Mouse (Mus musculus): ENCODE data around the gene Ddrgk1. TPM values are rescaled to one million over a fixed set of nuclear protein-coding genes. Genes with fewer than 3 reads are reported as not detected.
A peak's percentile ranks its signal among the peaks of the same experiment; 100 is the strongest.
"Not testable (repeated sequence)": the region's sequence is repeated elsewhere in the genome, so short reads cannot be mapped to it uniquely, and the experiment has no call there.

Gene Ddrgk1
- total and polyA plus RNA-seq, 2 experiments from 2014 or later: 40.1 to 77.4 TPM

GRCm38 (mm10) chr2:130655660-130656339 is 8.7 kb downstream of the Ddrgk1 start:
- ATAC-seq (no peak), DNase-seq (no peak)
- H3K36me3 ChIP-seq (ENCODE audit: insufficient read depth): peaks cover 80% of the 10 kb centered on the region
- no peaks in the 10 kb centered on the region for H3K4me1 ChIP-seq (ENCODE audit: insufficient read depth)
- H3K27me3 ChIP-seq (ENCODE audit: insufficient read depth, low read length): no peaks in the 10 kb centered on the region
- H3K4me3 ChIP-seq (ENCODE audit: low read depth, low read length): no peak overlapping the region
- H3K9ac ChIP-seq: no peak overlapping the region
- no peaks in the 10 kb centered on the region for H3K9me3 ChIP-seq (ENCODE audit: low read length)
- H3K4me2 ChIP-seq (ENCODE audit: low read depth): no peak overlapping the region
- 92% methylated on average over 6 of the region's 6 CpGs for WGBS
- no peak for TF ChIP-seq CTCF (IDR thresholded peaks at IDR 0.05; ENCODE audit: low read depth)
- no peak overlapping the region for H3K27ac ChIP-seq (ENCODE audit: low read depth, low read length)

DNA sequence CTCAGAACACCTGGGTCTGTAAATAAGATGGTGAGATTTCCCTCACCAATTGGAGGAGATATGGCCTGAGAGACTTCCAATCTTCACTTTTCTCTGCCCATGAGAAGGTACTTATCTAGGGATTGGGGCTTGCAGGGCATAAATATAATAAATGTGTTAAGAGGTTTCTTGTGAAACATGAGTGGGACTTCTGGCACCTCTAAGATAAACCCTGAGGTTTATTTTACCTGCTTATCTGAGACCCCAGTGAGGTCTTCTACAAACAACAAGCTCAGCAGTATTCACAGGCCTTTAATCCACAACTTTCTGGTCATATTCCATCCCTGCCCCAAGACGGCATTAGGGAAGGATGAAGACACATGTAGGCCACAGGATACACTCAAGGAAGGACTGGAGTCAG is 10.7 kb downstream of the Ddrgk1 start:
- no peak for ATAC-seq
- H3K4me2 ChIP-seq (ENCODE audit: low read depth): no peak overlapping the region
- peaks cover 72% of the 10 kb centered on the region for H3K36me3 ChIP-seq (ENCODE audit: insufficient read depth)
- H3K4me1 ChIP-seq (ENCODE audit: insufficient read depth): no peaks in the 10 kb centered on the region
- H3K4me3 ChIP-seq (ENCODE audit: low read depth, low read length): no peak overlapping the region
- no peak overlapping the region for H3K9ac ChIP-seq
- no peaks in the 10 kb centered on the region for H3K9me3 ChIP-seq (ENCODE audit: low read length)
- no peak for DNase-seq
- H3K27ac ChIP-seq (ENCODE audit: low read depth, low read length): no peak overlapping the region
- TF ChIP-seq CTCF (IDR thresholded peaks at IDR 0.05; ENCODE audit: low read depth): no peak
- H3K27me3 ChIP-seq (ENCODE audit: insufficient read depth, low read length): no peaks in the 10 kb centered on the region
- 86% methylated on average over 1 of the region's 1 CpGs for WGBS

DNA sequence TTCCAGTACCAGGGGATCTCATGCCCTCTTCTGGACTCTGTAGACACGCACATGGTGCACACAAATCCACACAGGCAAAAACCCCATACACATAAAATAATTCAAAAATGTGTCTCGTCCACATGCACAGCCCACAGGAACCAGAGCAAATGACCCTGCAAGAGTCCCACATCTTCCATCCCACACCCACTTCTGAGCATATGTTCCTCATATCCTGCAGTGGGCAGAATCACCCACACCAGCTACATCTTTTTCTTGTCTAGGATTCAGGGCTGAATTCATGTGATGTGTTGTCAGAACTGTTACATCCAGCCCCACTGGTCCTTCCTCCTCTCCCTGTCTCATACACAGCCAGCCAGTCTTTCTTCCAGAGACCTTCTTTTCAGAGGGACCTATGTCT is 11.2 kb downstream of the Ddrgk1 start:
- WGBS: 88% methylated on average over 2 of the region's 2 CpGs
- peaks cover 67% of the 10 kb centered on the region for H3K36me3 ChIP-seq (ENCODE audit: insufficient read depth)
- TF ChIP-seq CTCF (IDR thresholded peaks at IDR 0.05; ENCODE audit: low read depth): no peak
- H3K27ac ChIP-seq (ENCODE audit: low read depth, low read length): no peak overlapping the region
- no peak overlapping the region for H3K4me3 ChIP-seq (ENCODE audit: low read depth, low read length)
- no peak overlapping the region for H3K9ac ChIP-seq
- DNase-seq (no peak), ATAC-seq (no peak)
- no peak overlapping the region for H3K4me2 ChIP-seq (ENCODE audit: low read depth)
- no peaks in the 10 kb centered on the region for H3K27me3 ChIP-seq (ENCODE audit: insufficient read depth, low read length)
- no peaks in the 10 kb centered on the region for H3K4me1 ChIP-seq (ENCODE audit: insufficient read depth)
- H3K9me3 ChIP-seq (ENCODE audit: low read length): no peaks in the 10 kb centered on the region

- H3K27ac ChIP-seq (ENCODE audit: low read depth, low read length); H3K9me3 ChIP-seq (ENCODE audit: low read length); H3K4me2 ChIP-seq (ENCODE audit: low read depth); H3K9ac ChIP-seq; H3K27me3 ChIP-seq (ENCODE audit: insufficient read depth, low read length); H3K4me3 ChIP-seq (ENCODE audit: low read depth, low read length); DNase-seq; H3K4me1 ChIP-seq (ENCODE audit: insufficient read depth); ATAC-seq: not testable (repeated sequence)
- TF ChIP-seq CTCF (IDR thresholded peaks at IDR 0.05; ENCODE audit: low read depth): 0 out of 2 replicates have a peak, but pooled peaks have one; percentile 7
- peaks cover 29% of the 10 kb centered on the region for H3K36me3 ChIP-seq (ENCODE audit: insufficient read depth)
- WGBS: 84% methylated on average over 6 of the region's 6 CpGs
Observed at GRCm38 (mm10) chr2:130649028-130649427, 15.4 kb downstream of the Ddrgk1 start.

GRCm38 (mm10) chr2:130645198-130645597 is 19.3 kb downstream of the Ddrgk1 start:
- Histone ChIP-seq H3K27me3 (ENCODE audit: insufficient read depth, low read length) (no peaks in the 10 kb centered on the region), H3K4me1 (ENCODE audit: insufficient read depth) (no peaks in the 10 kb centered on the region), H3K9me3 (ENCODE audit: low read length) (no peaks in the 10 kb centered on the region), H3K4me2 (ENCODE audit: low read depth) (no peak overlapping the region), H3K4me3 (ENCODE audit: low read depth, low read length) (no peak overlapping the region), H3K9ac (no peak overlapping the region), H3K27ac (ENCODE audit: low read depth, low read length) (no peak overlapping the region), H3K36me3 (ENCODE audit: insufficient read depth) (peaks cover under 1% of the 10 kb centered on the region; the same call in 1 of the 2 replicates)
- TF ChIP-seq CTCF (IDR thresholded peaks at IDR 0.05; ENCODE audit: low read depth): no peak
- 87% methylated on average over 4 of the region's 4 CpGs for WGBS
- DNase-seq (no peak), ATAC-seq (no peak)

DNA sequence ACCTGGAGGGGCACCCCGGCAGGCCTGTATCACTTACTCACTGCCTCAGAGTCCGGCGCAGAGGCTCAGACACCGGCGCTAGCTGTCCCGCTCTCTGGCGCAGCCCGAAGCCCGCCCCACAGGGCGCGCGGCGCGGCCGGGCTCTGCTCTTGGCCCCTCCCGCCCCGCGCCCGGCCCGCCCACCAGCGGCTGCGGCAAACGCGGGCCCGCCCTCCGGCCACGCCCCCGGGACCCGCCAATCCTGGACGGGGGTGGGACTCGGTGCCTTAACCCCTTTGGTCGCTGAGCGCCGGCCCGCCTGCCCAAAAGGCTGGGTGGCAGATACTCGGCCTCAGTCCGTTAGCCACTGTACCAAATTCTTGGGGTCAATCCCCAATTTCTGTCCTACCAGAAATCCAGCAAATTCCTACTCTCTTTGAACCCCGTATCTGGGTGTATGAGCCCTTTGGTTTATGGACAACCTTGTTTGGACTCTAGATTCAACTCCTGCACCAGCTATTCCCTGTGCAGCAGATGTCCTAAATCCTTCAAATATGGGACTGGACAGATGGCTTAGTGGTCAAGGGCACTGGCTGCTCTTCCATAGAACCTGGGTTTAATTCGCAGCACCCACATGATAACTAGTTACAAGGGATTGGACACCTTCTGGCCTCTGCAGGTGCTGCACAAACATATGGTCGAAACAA is 21.6 kb downstream of the Ddrgk1 start, which contains the start of gene Lzts3:
Gene Lzts3, minus strand, starts transcription at position 120 of the 686 bp plus-strand sequence.
- WGBS: 3% methylated on average over 39 of the region's 40 CpGs
- H3K9me3 ChIP-seq (ENCODE audit: low read length): no peaks in the 10 kb centered on the region
- TF ChIP-seq CTCF (IDR thresholded peaks at IDR 0.05; ENCODE audit: low read depth): peak; percentile 17; the same call in 1 of the 2 replicates
- H3K4me3 ChIP-seq (ENCODE audit: low read depth, low read length): peak within 1 kb of the TSS; percentile 79
- DNase-seq (peak; percentile 91), ATAC-seq (peak; percentile 97)
- no peaks in the 10 kb centered on the region for H3K4me1 ChIP-seq (ENCODE audit: insufficient read depth)
- peak within 1 kb of the TSS; percentile 80 for H3K9ac ChIP-seq
- no peaks in the 10 kb centered on the region for H3K27me3 ChIP-seq (ENCODE audit: insufficient read depth, low read length)
- H3K36me3 ChIP-seq (ENCODE audit: insufficient read depth): no peaks in the 10 kb centered on the region
- H3K27ac ChIP-seq (ENCODE audit: low read depth, low read length): peak within 1 kb of the TSS; percentile 69; the same call in 1 of the 2 replicates
- peak within 1 kb of the TSS; percentile 75 for H3K4me2 ChIP-seq (ENCODE audit: low read depth)

GRCm38 (mm10) chr2:130642197-130642660 is 22.2 kb downstream of the Ddrgk1 start:
- peak; percentile 83 for ATAC-seq
- no peaks in the 10 kb centered on the region for H3K9me3 ChIP-seq (ENCODE audit: low read length)
- peak overlapping the region; percentile 79 for H3K4me3 ChIP-seq (ENCODE audit: low read depth, low read length)
- DNase-seq: peak; percentile 72
- peak overlapping the region; percentile 80 for H3K9ac ChIP-seq
- H3K4me2 ChIP-seq (ENCODE audit: low read depth): peak overlapping the region; percentile 75
- no peaks in the 10 kb centered on the region for H3K36me3 ChIP-seq (ENCODE audit: insufficient read depth)
- TF ChIP-seq CTCF (IDR thresholded peaks at IDR 0.05; ENCODE audit: low read depth): no peak
- no peaks in the 10 kb centered on the region for H3K27me3 ChIP-seq (ENCODE audit: insufficient read depth, low read length)
- 5% methylated on average over 23 of the region's 27 CpGs for WGBS
- peak overlapping the region; percentile 69; the same call in 1 of the 2 replicates for H3K27ac ChIP-seq (ENCODE audit: low read depth, low read length)
- no peaks in the 10 kb centered on the region for H3K4me1 ChIP-seq (ENCODE audit: insufficient read depth)

Measured in forebrain, postnatal 0 days (tissue).